Mouse (Mus musculus) liver, embryonic 14.5 days (tissue): ENCODE results near the gene Tmem11.

Source experiments
- CTCF ChIP-seq: IDR thresholded peaks from 2 replicates; pipeline ENCODE4 v1.5.1; 2016; ENCODE audit warnings: antibody characterized with exemption, low read depth, control low read depth
- EP300 ChIP-seq: IDR thresholded peaks from 2 replicates; pipeline ENCODE4 v1.6.1; 2016; ENCODE audit warnings: antibody characterized with exemption, low read depth

DNA sequence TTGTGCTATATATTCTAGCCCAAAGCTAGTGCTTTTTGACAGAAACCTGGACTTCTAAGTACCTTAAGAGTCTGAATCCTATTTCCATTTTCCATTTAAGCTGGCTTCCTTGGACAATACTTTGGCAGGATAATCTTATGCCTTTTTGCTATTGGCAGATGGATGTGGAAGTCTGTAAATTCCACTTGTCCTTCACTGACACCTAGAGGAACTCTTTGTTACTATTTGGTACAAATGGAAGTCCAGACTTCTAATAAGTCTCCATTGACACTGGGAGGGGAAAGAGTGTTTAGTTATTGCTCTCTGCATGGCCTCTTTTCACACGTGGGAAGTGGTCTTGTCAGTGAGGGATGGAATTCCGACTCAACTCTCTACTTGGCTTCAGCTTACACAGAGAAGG lies 50.2 kb downstream of the Tmem11 start:
- TF ChIP-seq CTCF: peak; percentile 16; the same call in 1 of the 2 replicates
- no peak for TF ChIP-seq EP300
